Comparison of ENCODE assay signal across 9 mouse cellular contexts in the genomic region with DNA sequence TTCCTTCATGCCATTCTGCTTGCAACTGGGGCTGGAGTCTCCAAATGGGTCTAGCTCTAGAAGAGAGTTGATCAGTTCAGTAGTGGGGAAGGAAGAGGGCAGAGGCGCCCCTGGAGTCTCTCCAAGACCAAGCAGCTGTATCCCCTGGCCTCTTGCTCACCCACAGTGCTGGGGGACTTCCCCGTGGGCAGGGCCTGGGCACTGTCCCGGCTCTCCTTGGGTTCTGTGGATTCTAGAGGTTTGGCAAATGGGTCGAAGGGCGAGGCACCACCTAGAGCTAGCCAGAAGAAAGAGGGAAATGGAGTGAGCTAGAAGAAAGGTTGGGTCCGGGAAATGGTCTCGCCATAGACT. TPM values are rescaled to one million over a fixed set of nuclear protein-coding genes. Genes with fewer than 3 reads are reported as not detected.
DNase-seq lines count a peak whose midpoint lies in the region; ATAC-seq and TF ChIP-seq lines count a peak whose summit lies in the region.
"Had no signal": no experiment of that assay in that cellular context is flagged by ENCODE, and none has a peak within 500 bp of the region (broad histone marks: within the 10 kb centered on the region; RNA-seq: fewer than 3 reads in every experiment).

No protein-coding gene starts in this region.

- TF ChIP-seq CTCF in left cerebral cortex, adult 2 months (IDR thresholded peaks at IDR 0.05): no peak

- H3K27me3 ChIP-seq in forebrain, embryonic 14.5 days (replicated peaks; ENCODE audit: control insufficient read depth, insufficient read depth, low read length): no peaks in the 10 kb centered on the region
- peaks cover 61% of the 10 kb centered on the region for H3K27me3 ChIP-seq in limb, embryonic 10.5 days (ENCODE audit: low read depth, poor library complexity, severe bottlenecking)
- H3K27me3 ChIP-seq in neural tube, embryonic 15.5 days (replicated peaks): peaks cover 29% of the 10 kb centered on the region

- 65% methylated on average over 7 of the region's 7 CpGs for WGBS in forebrain, embryonic 14.5 days
- WGBS in limb, embryonic 10.5 days: 70% methylated on average over 7 of the region's 7 CpGs
- 66% methylated on average over 7 of the region's 7 CpGs for WGBS in neural tube, embryonic 15.5 days

- no peak for DNase-seq in left cerebral cortex, adult 2 months (ENCODE audit: extremely low spot score in 1 of 2, low spot score in 2 of 2)
- DNase-seq in left cerebral cortex, adult 9 months (ENCODE audit: low spot score in 2 of 2): no peak
- DNase-seq in forebrain, embryonic 14.5 days (ENCODE audit: low spot score): no peak
- DNase-seq in limb, embryonic 10.5 days (ENCODE audit: low spot score): no peak
- DNase-seq in left cerebral cortex, postnatal 25 days (ENCODE audit: low spot score in 2 of 2): no peak
- no peak for DNase-seq in layer of hippocampus, postnatal 14 days (ENCODE audit: low spot score in 2 of 2)
- no peak for DNase-seq in adrenal gland, postnatal 10 days

- ATAC-seq in forebrain, embryonic 14.5 days: peak; percentile 10; the same call in 1 of the 2 replicates
- no peak; the same call in 1 of the 2 replicates for ATAC-seq in neural tube, embryonic 15.5 days (ENCODE audit: low FRiP score)

- peak overlapping the region; percentile 46; the same call in 1 of the 2 replicates for H3K4me3 ChIP-seq in left cerebral cortex, adult 2 months
- peak overlapping the region; percentile 54 for H3K4me3 ChIP-seq in forebrain, embryonic 14.5 days (ENCODE audit: low read depth, low read length)
- peak overlapping the region; percentile 62 for H3K4me3 ChIP-seq in limb, embryonic 10.5 days
- peak overlapping the region; percentile 51 for H3K4me3 ChIP-seq in neural tube, embryonic 15.5 days (replicated peaks)

- peak overlapping the region; percentile 76 for H3K9ac ChIP-seq in forebrain, embryonic 14.5 days (ENCODE audit: low read length)
- H3K9ac ChIP-seq in neural tube, embryonic 15.5 days (replicated peaks): 0 out of 2 replicates have a peak overlapping the region, but pooled peaks have one; percentile 65

- peaks cover 2% of the 10 kb centered on the region; the same call in 1 of the 2 replicates for H3K4me1 ChIP-seq in forebrain, embryonic 14.5 days (ENCODE audit: control insufficient read depth, insufficient read depth, low read length)
- H3K4me1 ChIP-seq in limb, embryonic 10.5 days: peaks cover 48% of the 10 kb centered on the region
- H3K4me1 ChIP-seq in neural tube, embryonic 15.5 days: peaks cover 13% of the 10 kb centered on the region

- intact Hi-C loops in left cerebral cortex, adult 2 months (cut with DNase I): loop anchor here (2.0 kb wide), 1 partner anchor 57 kb away; a partner anchor contains a TSS
- intact Hi-C loops in left cerebral cortex, postnatal 25 days (cut with DNase I): loop anchor here (2.0 kb wide), 1 partner anchor 57 kb away; a partner anchor contains a TSS

- H3K4me2 ChIP-seq in forebrain, embryonic 14.5 days (ENCODE audit: low read length): peak overlapping the region; percentile 70
- H3K4me2 ChIP-seq in neural tube, embryonic 15.5 days: peak overlapping the region; percentile 81

- no peaks in the 10 kb centered on the region for H3K36me3 ChIP-seq in forebrain, embryonic 14.5 days (ENCODE audit: control insufficient read depth, insufficient read depth, low read length)
- H3K36me3 ChIP-seq in limb, embryonic 10.5 days: no peaks in the 10 kb centered on the region
- no peaks in the 10 kb centered on the region for H3K36me3 ChIP-seq in neural tube, embryonic 15.5 days

- H3K27ac ChIP-seq in left cerebral cortex, adult 2 months: no peak overlapping the region
- no peak overlapping the region for H3K27ac ChIP-seq in forebrain, embryonic 14.5 days (ENCODE audit: low read depth, low read length)
- H3K27ac ChIP-seq in limb, embryonic 10.5 days: peak overlapping the region; percentile 83; the same call in 1 of the 2 replicates
- no peak overlapping the region for H3K27ac ChIP-seq in neural tube, embryonic 15.5 days (replicated peaks)

- no peaks in the 10 kb centered on the region for H3K9me3 ChIP-seq in forebrain, embryonic 14.5 days (replicated peaks; ENCODE audit: control insufficient read depth, low read length)
- H3K9me3 ChIP-seq in limb, embryonic 10.5 days (replicated peaks): no peaks in the 10 kb centered on the region
- no peaks in the 10 kb centered on the region for H3K9me3 ChIP-seq in neural tube, embryonic 15.5 days (replicated peaks)

RNA-seq across cellular contexts. Expression of a gene that starts 5.7 kb away (rescaled TPM):
- total RNA-seq in left cerebral cortex, adult 2 months (2021): under 1 TPM; 0.41 to 0.51 TPM
- polyA plus RNA-seq in forebrain, embryonic 14.5 days (2014; fragmentation: Nextera tagmentation; extraction: Ambion mirVana): 0.43 and 0.67 TPM in 2 replicates
- 0.05 TPM in 1 of 2 replicates, not detected in the other for polyA plus RNA-seq in limb, embryonic 10.5 days (2016; fragmentation: Nextera tagmentation; extraction: Ambion mirVana)
- 0.28 and 0.42 TPM in 2 replicates for polyA plus RNA-seq in neural tube, embryonic 15.5 days (2015; fragmentation: Nextera tagmentation; extraction: Ambion mirVana)
- under 1 TPM; 0.27 to 0.69 TPM for total RNA-seq in left cerebral cortex, postnatal 25 days (2021)
- under 1 TPM; 0.35 to 0.43 TPM for total RNA-seq in layer of hippocampus, postnatal 14 days (2021)
- not detected for total RNA-seq in adrenal gland, postnatal 10 days (2021)
- polyA plus RNA-seq: small intestine, adult 2 months had no signal

RNA-seq across cellular contexts. Expression of a gene that starts 8.1 kb away (rescaled TPM):
- total RNA-seq in left cerebral cortex, adult 2 months (2021): under 1 TPM; 0.79 TPM
- 0.30 and 0.41 TPM in 2 replicates for polyA plus RNA-seq in forebrain, embryonic 14.5 days (2014; fragmentation: Nextera tagmentation; extraction: Ambion mirVana)
- polyA plus RNA-seq in limb, embryonic 10.5 days (2016; fragmentation: Nextera tagmentation; extraction: Ambion mirVana): 3.0 and 3.6 TPM in 2 replicates
- 1.1 and 1.5 TPM in 2 replicates for polyA plus RNA-seq in neural tube, embryonic 15.5 days (2015; fragmentation: Nextera tagmentation; extraction: Ambion mirVana)
- total RNA-seq in left cerebral cortex, postnatal 25 days (2021): under 1 TPM; 0.73 to 0.92 TPM
- total RNA-seq in layer of hippocampus, postnatal 14 days (2021): 1 to 10 TPM; 3.9 to 5.7 TPM
- 10 to 100 TPM in 1 of 2 experiments, 1 to 10 TPM in 1; 7.0 to 10.2 TPM for total RNA-seq in adrenal gland, postnatal 10 days (2021)

RNA-seq across cellular contexts. Expression of a gene that starts 17.7 kb away (rescaled TPM):
- 10 to 100 TPM; 93.0 to 98.7 TPM for total RNA-seq in left cerebral cortex, adult 2 months (2021)
- polyA plus RNA-seq in forebrain, embryonic 14.5 days (2014; fragmentation: Nextera tagmentation; extraction: Ambion mirVana): 7.0 and 7.1 TPM in 2 replicates
- polyA plus RNA-seq in limb, embryonic 10.5 days (2016; fragmentation: Nextera tagmentation; extraction: Ambion mirVana): 12.7 and 21.4 TPM in 2 replicates
- polyA plus RNA-seq in neural tube, embryonic 15.5 days (2015; fragmentation: Nextera tagmentation; extraction: Ambion mirVana): 12.8 and 14.7 TPM in 2 replicates
- total RNA-seq in left cerebral cortex, postnatal 25 days (2021): 10 to 100 TPM; 83.4 to 92.5 TPM
- total RNA-seq in layer of hippocampus, postnatal 14 days (2021): 10 to 100 TPM; 74.7 to 92.9 TPM
- 1 to 10 TPM; 2.1 to 2.8 TPM for total RNA-seq in adrenal gland, postnatal 10 days (2021)

RNA-seq across cellular contexts. Expression of a gene that starts 29.8 kb away (rescaled TPM):
- 1 to 10 TPM; 8.5 to 8.9 TPM for total RNA-seq in left cerebral cortex, adult 2 months (2021)
- polyA plus RNA-seq in forebrain, embryonic 14.5 days (2014; fragmentation: Nextera tagmentation; extraction: Ambion mirVana): 1.8 and 2.1 TPM in 2 replicates
- polyA plus RNA-seq in limb, embryonic 10.5 days (2016; fragmentation: Nextera tagmentation; extraction: Ambion mirVana): 2.7 and 5.0 TPM in 2 replicates
- polyA plus RNA-seq in neural tube, embryonic 15.5 days (2015; fragmentation: Nextera tagmentation; extraction: Ambion mirVana): 2.0 and 2.8 TPM in 2 replicates
- total RNA-seq in left cerebral cortex, postnatal 25 days (2021): 1 to 10 TPM; 2.9 to 5.3 TPM
- 1 to 10 TPM; 1.6 to 5.6 TPM for total RNA-seq in layer of hippocampus, postnatal 14 days (2021)
- total RNA-seq in adrenal gland, postnatal 10 days (2021): 1 to 10 TPM; 3.3 to 4.8 TPM

RNA-seq across cellular contexts. Expression of a gene that starts 57.3 kb away (rescaled TPM):
- total RNA-seq in left cerebral cortex, adult 2 months (2021): 10 to 100 TPM; 12.8 to 15.0 TPM
- 3.9 and 4.1 TPM in 2 replicates for polyA plus RNA-seq in forebrain, embryonic 14.5 days (2014; fragmentation: Nextera tagmentation; extraction: Ambion mirVana)
- 3.0 and 4.5 TPM in 2 replicates for polyA plus RNA-seq in limb, embryonic 10.5 days (2016; fragmentation: Nextera tagmentation; extraction: Ambion mirVana)
- polyA plus RNA-seq in neural tube, embryonic 15.5 days (2015; fragmentation: Nextera tagmentation; extraction: Ambion mirVana): 9.4 and 10.4 TPM in 2 replicates
- total RNA-seq in left cerebral cortex, postnatal 25 days (2021): 10 to 100 TPM; 12.9 to 14.1 TPM
- total RNA-seq in layer of hippocampus, postnatal 14 days (2021): 10 to 100 TPM; 10.2 to 11.6 TPM
- 10 to 100 TPM in 1 of 2 experiments, 1 to 10 TPM in 1; 8.3 to 10.1 TPM for total RNA-seq in adrenal gland, postnatal 10 days (2021)

Comparison
In these comparisons a context has a peak if more than half of its experiments do, and no peak if none do; other contexts are left out.
1. RNA of a gene that starts 17.7 kb away (total RNA-seq): 93.0 to 98.7 TPM in left cerebral cortex, adult 2 months, 74.7 to 92.9 TPM in layer of hippocampus, postnatal 14 days and 83.4 to 92.5 TPM in left cerebral cortex, postnatal 25 days; 2.1 to 2.8 TPM in adrenal gland, postnatal 10 days; every median in the first group is over 10 times any median in the second.
2. Peak in every context shown above with its lines, with median percentiles within 50 percentile points of each other: H3K4me3 ChIP-seq.